Mouse (Mus musculus) forebrain, embryonic 15.5 days (tissue): ENCODE measurements at regions not wholly inside any gene's neighbourhood (a gene's known extent, or its start where the extent isn't known, plus 50 kb on each side); places are given as distances from the start of the nearest gene placed in this dataset.
"Not testable (repeated sequence)": the region's sequence is repeated elsewhere in the genome, so short reads cannot be mapped to it uniquely, and the experiment has no call there.

Experiments used
- ATAC-seq: fragments of 200-750 bp; cut with Nextera tagmentation; replicated peaks from 2 replicates; pipeline ENCODE4 v1.8.0; 2017; ENCODE audit warnings: mild to moderate bottlenecking, moderate TSS enrichment, moderate library complexity
- H3K27ac ChIP-seq: fragments of 300-500 bp; sonication (generic); replicated peaks from 2 replicates; pipeline ENCODE4 v1.5.1; 2015; ENCODE audit warnings: mild to moderate bottlenecking, inconsistent platforms
- H3K27me3 ChIP-seq: fragments of 300-500 bp; sonication (generic); 2 replicates; pipeline ENCODE4 v1.6.1; 2015; ENCODE audit warnings: inconsistent platforms
- H3K36me3 ChIP-seq: fragments of 300-500 bp; sonication (generic); 2 replicates; pipeline ENCODE4 v1.6.1; 2015; ENCODE audit warnings: mild to moderate bottlenecking, inconsistent platforms
- H3K4me1 ChIP-seq: fragments of 300-500 bp; sonication (generic); 2 replicates; pipeline ENCODE4 v1.6.1; 2015; ENCODE audit warnings: inconsistent platforms
- H3K4me2 ChIP-seq: fragments of 300-500 bp; sonication (generic); replicated peaks from 2 replicates; pipeline ENCODE4 v1.6.1; 2015; ENCODE audit warnings: mild to moderate bottlenecking, inconsistent platforms
- H3K4me3 ChIP-seq: fragments of 300-500 bp; sonication (generic); 2 replicates; pipeline ENCODE4 v1.5.1; 2015; ENCODE audit warnings: mild to moderate bottlenecking, inconsistent platforms
- H3K9ac ChIP-seq: fragments of 300-500 bp; sonication (generic); replicated peaks from 2 replicates; pipeline ENCODE4 v1.6.1; 2015; ENCODE audit warnings: mild to moderate bottlenecking, inconsistent platforms
- H3K9me3 ChIP-seq: fragments of 300-500 bp; sonication (generic); 2 replicates; pipeline ENCODE4 v1.6.1; 2016; ENCODE audit warnings: inconsistent platforms
- WGBS: fragments of 180-500 bp; shearing (Covaris S2); methylation state at CpG from one replicate; pipeline ENCODE4 v1.1.7; 2015; ENCODE audit warnings: mixed read lengths; 5-methylcytosine and 5-hydroxymethylcytosine counted together

DNA sequence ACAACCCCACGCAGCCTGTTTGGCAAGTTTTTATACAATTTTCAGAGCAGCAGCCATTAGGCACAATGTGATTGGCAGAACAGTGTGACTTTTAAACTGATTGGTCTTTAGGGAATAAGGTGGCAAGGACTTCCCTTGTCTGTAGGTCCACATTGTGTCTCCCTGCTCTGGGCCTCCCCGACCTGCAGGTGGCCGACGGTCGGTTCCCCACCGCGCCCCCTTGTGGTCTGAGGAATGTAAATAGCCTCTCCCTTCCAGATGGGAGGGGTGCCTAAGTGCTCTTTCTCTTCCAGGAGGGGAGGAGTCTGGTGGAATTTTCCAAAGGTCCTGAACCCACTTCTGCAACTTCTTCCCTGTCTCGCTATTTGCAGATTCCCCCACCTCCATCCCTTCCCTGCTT is 52.5 kb upstream of the Prr5 start:
- H3K36me3 ChIP-seq, H3K27me3 ChIP-seq, H3K4me2 ChIP-seq, ATAC-seq, H3K9me3 ChIP-seq, H3K27ac ChIP-seq, H3K4me3 ChIP-seq, H3K9ac ChIP-seq: not testable (repeated sequence)
- 7% methylated on average over 8 of the region's 8 CpGs for WGBS
- peaks cover 36% of the 10 kb centered on the region for H3K4me1 ChIP-seq

DNA sequence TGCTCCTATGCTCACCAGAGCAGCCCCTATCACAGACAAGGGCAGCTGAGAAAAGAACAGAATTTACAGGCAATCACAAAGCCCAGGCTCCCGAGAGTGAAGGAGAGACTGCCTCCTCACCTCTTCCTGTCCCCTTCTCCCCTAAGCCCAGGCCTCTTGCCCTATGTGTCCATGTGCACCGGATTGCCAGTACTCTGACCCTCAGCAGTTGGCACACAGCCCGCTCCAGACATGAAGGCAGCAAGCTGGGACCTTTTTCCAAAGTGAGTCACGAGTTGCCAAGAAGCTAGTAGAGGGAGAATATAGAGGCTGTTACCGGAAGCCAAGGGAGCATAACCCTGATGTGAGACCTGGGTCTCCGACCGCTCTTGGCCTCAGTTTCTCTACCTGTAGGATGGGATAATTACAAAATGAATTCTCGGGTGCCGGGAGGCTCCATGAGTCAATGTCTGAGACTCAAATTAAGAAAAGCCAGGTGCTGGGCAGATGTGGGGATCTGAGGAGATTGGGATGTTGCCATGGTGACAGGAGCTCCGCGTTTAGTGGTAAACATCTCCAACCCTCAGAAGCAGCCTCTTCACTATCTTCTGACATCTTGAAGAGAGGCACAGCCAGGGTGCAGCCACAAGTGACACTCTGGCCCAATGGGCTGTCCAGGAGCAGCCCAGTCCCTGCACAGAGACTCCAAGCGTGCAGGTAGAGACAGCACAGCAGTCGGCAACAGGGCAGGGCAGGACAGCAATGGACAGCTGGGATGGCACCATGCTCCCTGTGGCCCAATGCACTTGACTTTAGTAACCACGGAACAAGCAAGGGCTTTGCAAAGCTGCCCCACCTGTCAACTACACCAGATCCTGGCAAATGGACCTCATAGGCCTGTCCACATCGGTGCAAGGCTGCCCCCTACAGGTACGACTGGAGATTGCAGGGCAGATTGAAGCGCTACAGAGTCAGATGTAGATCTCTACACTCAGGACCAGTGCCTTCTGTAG is 55.6 kb upstream of the Prr5 start:
- H3K4me1 ChIP-seq, result peaks cover 12% of the 10 kb centered on the region
- H3K27ac ChIP-seq, result no peak overlapping the region
- H3K9me3 ChIP-seq, result no peaks in the 10 kb centered on the region
- H3K4me2 ChIP-seq, result no peak overlapping the region
- peak; percentile 74 for ATAC-seq
- H3K27me3 ChIP-seq, result peaks cover 9% of the 10 kb centered on the region; the same call in 1 of the 2 replicates
- no peaks in the 10 kb centered on the region for H3K36me3 ChIP-seq
- H3K4me3 ChIP-seq, result no peak overlapping the region
- WGBS, result 47% methylated on average over 17 of the region's 17 CpGs
- no peak overlapping the region for H3K9ac ChIP-seq

DNA sequence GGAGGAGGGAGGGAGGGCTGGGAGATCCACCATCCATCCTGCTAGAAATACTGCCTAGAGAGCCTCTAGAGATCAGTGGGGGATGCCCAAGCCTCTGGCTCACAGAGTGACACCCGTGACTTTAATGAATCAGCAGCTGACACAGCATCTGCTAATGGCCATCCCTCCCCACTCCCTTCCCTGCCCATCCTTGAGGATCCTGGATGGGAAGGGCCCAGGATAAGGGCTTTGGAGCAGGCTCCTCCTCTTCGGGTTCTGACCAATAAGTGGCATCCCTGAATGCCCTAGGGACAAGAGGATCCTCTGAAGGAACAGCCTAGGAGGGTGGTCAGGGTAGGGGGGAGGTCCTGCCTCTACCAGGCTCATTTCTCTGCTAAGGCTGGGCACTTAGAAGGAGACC is 55.3 kb upstream of the Rtl6 start:
- H3K9ac ChIP-seq, result no peak overlapping the region
- no peak for ATAC-seq
- H3K27ac ChIP-seq, result no peak overlapping the region

DNA sequence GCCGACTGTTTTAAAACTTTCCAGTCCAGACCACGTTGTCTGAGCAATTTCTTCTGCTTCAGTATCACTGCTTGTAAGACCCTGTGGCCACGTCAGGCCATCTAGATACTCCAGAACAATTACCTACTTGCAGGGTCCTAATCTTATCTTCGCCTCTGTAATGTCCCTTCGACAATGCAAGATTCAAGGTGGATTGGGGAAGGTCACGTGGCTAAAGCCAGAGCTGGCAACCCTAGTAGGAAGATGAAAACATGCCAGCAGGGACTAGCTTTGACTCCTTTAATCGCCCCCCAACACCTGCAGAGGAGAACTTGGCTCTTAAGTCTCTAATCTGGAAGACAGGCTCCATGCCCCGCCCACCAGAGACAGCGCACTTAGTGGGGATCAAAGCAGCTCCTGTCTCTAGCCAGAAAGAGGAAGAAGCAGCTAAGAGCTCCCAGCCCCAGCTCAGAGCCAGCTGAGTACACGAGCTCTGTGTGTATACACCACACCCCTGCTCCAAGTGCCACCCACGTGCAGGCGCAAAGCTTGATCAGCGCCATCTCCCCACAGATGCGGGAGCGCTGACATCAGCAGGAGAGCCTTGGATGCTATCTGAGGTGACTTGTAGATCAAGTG is 52.3 kb upstream of the Rtl6 start:
- Histone ChIP-seq H3K9me3 (no peaks in the 10 kb centered on the region), H3K27me3 (peaks cover 2% of the 10 kb centered on the region; the same call in 1 of the 2 replicates), H3K36me3 (no peaks in the 10 kb centered on the region), H3K4me3 (no peak overlapping the region), H3K4me1 (peaks cover 9% of the 10 kb centered on the region), H3K4me2 (no peak overlapping the region), H3K27ac (no peak overlapping the region), H3K9ac (no peak overlapping the region)
- WGBS, result 67% methylated on average over 15 of the region's 15 CpGs
- ATAC-seq, result no peak

More for the DNA sequence above, 55.3 kb upstream of the Rtl6 start:
- peaks cover 9% of the 10 kb centered on the region; the same call in 1 of the 2 replicates for H3K27me3 ChIP-seq
- 10% methylated on average over 2 of the region's 2 CpGs for WGBS
- H3K4me2 ChIP-seq, result no peak overlapping the region
- H3K4me1 ChIP-seq, result peaks cover 12% of the 10 kb centered on the region
- no peak overlapping the region for H3K4me3 ChIP-seq
- H3K36me3 ChIP-seq, result no peaks in the 10 kb centered on the region
- no peaks in the 10 kb centered on the region for H3K9me3 ChIP-seq

DNA sequence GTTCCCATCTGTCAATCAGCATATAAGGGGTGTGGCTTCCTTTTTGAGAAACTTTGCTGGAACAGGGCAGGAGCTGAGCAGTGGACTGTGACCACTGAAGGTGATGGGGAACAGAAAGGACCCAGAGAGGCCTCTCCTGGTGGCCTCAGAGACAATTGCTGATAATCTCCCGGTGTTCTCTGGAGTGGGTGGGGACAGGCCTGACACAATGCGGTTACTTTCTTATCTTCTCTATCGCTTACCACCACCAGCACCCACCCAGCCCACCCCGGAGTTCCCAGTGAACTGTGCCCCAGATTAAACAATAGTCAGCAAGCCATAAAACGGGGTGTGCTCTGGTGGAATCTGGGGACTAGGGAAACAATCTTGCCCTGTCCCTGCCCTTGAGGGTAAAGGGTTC is 51.4 kb upstream of the Rtl6 start:
- Histone ChIP-seq H3K9me3 (no peaks in the 10 kb centered on the region), H3K4me1 (peaks cover 8% of the 10 kb centered on the region), H3K9ac (no peak overlapping the region), H3K4me2 (no peak overlapping the region), H3K36me3 (no peaks in the 10 kb centered on the region), H3K4me3 (no peak overlapping the region), H3K27me3 (no peaks in the 10 kb centered on the region), H3K27ac (no peak overlapping the region)
- WGBS, result 87% methylated on average over 5 of the region's 5 CpGs
- ATAC-seq, result no peak
